Mouse (Mus musculus) neural tube, embryonic 13.5 days (tissue): ENCODE results near the gene Hlcs. TPM values are rescaled to one million over a fixed set of nuclear protein-coding genes. Genes with fewer than 3 reads are reported as not detected.
A peak's percentile ranks its signal among the peaks of the same experiment; 100 is the strongest.

Experiments used
- ATAC-seq: fragments of 200-750 bp; cut with Nextera tagmentation; 2 replicates; pipeline ENCODE4 v1.8.0; 2017; ENCODE audit warnings: low read depth, mild to moderate bottlenecking, moderate TSS enrichment, moderate library complexity
- H3K27ac ChIP-seq: fragments of 300-500 bp; sonication (generic); replicated peaks from 2 replicates; pipeline ENCODE4 v1.5.1; 2015; ENCODE audit warnings: moderate library complexity, mild to moderate bottlenecking, inconsistent platforms
- H3K27me3 ChIP-seq: fragments of 300-500 bp; sonication (generic); 2 replicates; pipeline ENCODE4 v1.6.1; 2015; ENCODE audit warnings: mild to moderate bottlenecking, inconsistent platforms
- H3K36me3 ChIP-seq: fragments of 300-500 bp; sonication (generic); 2 replicates; pipeline ENCODE4 v1.6.1; 2015; ENCODE audit warnings: mild to moderate bottlenecking, inconsistent platforms
- H3K4me1 ChIP-seq: fragments of 300-500 bp; sonication (generic); replicated peaks from 2 replicates; pipeline ENCODE4 v1.6.1; 2015; ENCODE audit warnings: inconsistent platforms
- H3K4me2 ChIP-seq: fragments of 300-500 bp; sonication (generic); 2 replicates; pipeline ENCODE4 v1.6.1; 2015; ENCODE audit warnings: inconsistent platforms, mild to moderate bottlenecking, moderate library complexity
- H3K4me3 ChIP-seq: fragments of 300-500 bp; sonication (generic); 2 replicates; pipeline ENCODE4 v1.5.1; 2015; ENCODE audit warnings: mild to moderate bottlenecking, inconsistent platforms
- H3K9ac ChIP-seq: fragments of 300-500 bp; sonication (generic); 2 replicates; pipeline ENCODE4 v1.6.1; 2015; ENCODE audit warnings: moderate library complexity, mild to moderate bottlenecking, inconsistent platforms
- H3K9me3 ChIP-seq: fragments of 300-500 bp; sonication (generic); 2 replicates; pipeline ENCODE4 v1.6.1; 2016; ENCODE audit warnings: inconsistent platforms
- WGBS: fragments of 180-500 bp; shearing (Covaris S2); methylation state at CpG from one replicate; pipeline ENCODE4 v1.1.7; 2015; 5-methylcytosine and 5-hydroxymethylcytosine counted together
- polyA plus RNA-seq: library from polyadenylated mRNA; unstranded; fragments of >200 nt; fragmentation: Nextera tagmentation; extraction: Ambion mirVana; gene quantifications from 2 replicates; pipeline ENCODE4 v1.2.1, GENCODE M21; 2015

Hlcs gene
- polyA plus RNA-seq, 1 experiment from 2014 or later = 7.9 TPM

GRCm38 (mm10) chr16:94301194-94301593 is 12.2 kb downstream of the Hlcs start:
- Histone ChIP-seq H3K9ac (no peak overlapping the region), H3K27ac (no peak overlapping the region), H3K27me3 (peaks cover 3% of the 10 kb centered on the region; the same call in 1 of the 2 replicates), H3K9me3 (peaks cover 5% of the 10 kb centered on the region; the same call in 1 of the 2 replicates), H3K36me3 (no peaks in the 10 kb centered on the region), H3K4me3 (no peak overlapping the region), H3K4me1 (peaks cover 16% of the 10 kb centered on the region), H3K4me2 (no peak overlapping the region)
- no peak for ATAC-seq
- 93% methylated on average over 4 of the region's 4 CpGs for WGBS

GRCm38 (mm10) chr16:94299210-94299609 is 14.2 kb downstream of the Hlcs start:
- Histone ChIP-seq H3K27me3 (peaks cover 3% of the 10 kb centered on the region; the same call in 1 of the 2 replicates), H3K4me2 (no peak overlapping the region), H3K4me3 (no peak overlapping the region), H3K36me3 (no peaks in the 10 kb centered on the region), H3K9ac (no peak overlapping the region), H3K9me3 (no peaks in the 10 kb centered on the region), H3K4me1 (peaks cover 16% of the 10 kb centered on the region), H3K27ac (no peak overlapping the region)
- no peak for ATAC-seq
- 79% methylated on average over 4 of the region's 4 CpGs for WGBS

- no peak overlapping the region for H3K4me2 ChIP-seq
- H3K9me3 ChIP-seq = no peaks in the 10 kb centered on the region
- no peaks in the 10 kb centered on the region for H3K27me3 ChIP-seq
- no peak overlapping the region for H3K4me3 ChIP-seq
- ATAC-seq = no peak
- no peak overlapping the region for H3K9ac ChIP-seq
- peaks cover 12% of the 10 kb centered on the region for H3K4me1 ChIP-seq
- H3K27ac ChIP-seq = no peak overlapping the region
- no peaks in the 10 kb centered on the region for H3K36me3 ChIP-seq
- WGBS = 90% methylated on average over 5 of the region's 5 CpGs
Measured at GRCm38 (mm10) chr16:94298081-94298480, 15.3 kb downstream of the Hlcs start.

GRCm38 (mm10) chr16:94291141-94291540 is 22.2 kb downstream of the Hlcs start:
- H3K4me1 ChIP-seq = peaks cover 13% of the 10 kb centered on the region
- H3K27ac ChIP-seq = no peak overlapping the region
- ATAC-seq = no peak
- H3K27me3 ChIP-seq = no peaks in the 10 kb centered on the region
- no peaks in the 10 kb centered on the region for H3K9me3 ChIP-seq
- H3K4me2 ChIP-seq = no peak overlapping the region
- H3K36me3 ChIP-seq = no peaks in the 10 kb centered on the region
- no peak overlapping the region for H3K4me3 ChIP-seq
- H3K9ac ChIP-seq = no peak overlapping the region
- 89% methylated on average over 4 of the region's 4 CpGs for WGBS

- peak; percentile 96 for ATAC-seq
Measured at GRCm38 (mm10) chr16:94290073-94290999, 23.0 kb downstream of the Hlcs start.

GRCm38 (mm10) chr16:94289138-94290072 is 24.0 kb downstream of the Hlcs start:
- WGBS = 11% methylated on average over 38 of the region's 39 CpGs

More at GRCm38 (mm10) chr16:94290073-94290999, 23.0 kb downstream of the Hlcs start:
- Histone ChIP-seq H3K4me1 (peaks cover 13% of the 10 kb centered on the region), H3K9ac (peak overlapping the region; percentile 86), H3K4me2 (peak overlapping the region; percentile 74), H3K4me3 (peak overlapping the region; percentile 88), H3K27ac (peak overlapping the region; percentile 81), H3K9me3 (no peaks in the 10 kb centered on the region), H3K36me3 (no peaks in the 10 kb centered on the region), H3K27me3 (no peaks in the 10 kb centered on the region)
- WGBS = 6% methylated on average over 52 of the region's 52 CpGs

GRCm38 (mm10) chr16:94287826-94288225 is 25.5 kb downstream of the Hlcs start:
- H3K27ac ChIP-seq = no peak overlapping the region
- no peak overlapping the region for H3K9ac ChIP-seq
- peaks cover 2% of the 10 kb centered on the region; the same call in 1 of the 2 replicates for H3K36me3 ChIP-seq
- 83% methylated on average over 9 of the region's 9 CpGs for WGBS
- no peak overlapping the region for H3K4me2 ChIP-seq
- no peak for ATAC-seq
- H3K27me3 ChIP-seq = no peaks in the 10 kb centered on the region
- H3K9me3 ChIP-seq = no peaks in the 10 kb centered on the region
- H3K4me1 ChIP-seq = peaks cover 13% of the 10 kb centered on the region
- H3K4me3 ChIP-seq = no peak overlapping the region

More at GRCm38 (mm10) chr16:94289138-94290072, 24.0 kb downstream of the Hlcs start:
- peak overlapping the region; percentile 74 for H3K4me2 ChIP-seq
- H3K9ac ChIP-seq = peak overlapping the region; percentile 86
- ATAC-seq = peak; percentile 32
- peaks cover 13% of the 10 kb centered on the region for H3K4me1 ChIP-seq
- H3K27ac ChIP-seq = peak overlapping the region; percentile 81
- H3K36me3 ChIP-seq = no peaks in the 10 kb centered on the region
- H3K9me3 ChIP-seq = no peaks in the 10 kb centered on the region
- H3K27me3 ChIP-seq = no peaks in the 10 kb centered on the region
- peak overlapping the region; percentile 88 for H3K4me3 ChIP-seq

GRCm38 (mm10) chr16:94283972-94284371 is 29.4 kb downstream of the Hlcs start:
- H3K4me2 ChIP-seq = no peak overlapping the region
- no peak overlapping the region for H3K27ac ChIP-seq
- no peak for ATAC-seq
- peaks cover 1% of the 10 kb centered on the region for H3K4me1 ChIP-seq
- 87% methylated on average over 3 of the region's 3 CpGs for WGBS
- H3K4me3 ChIP-seq = no peak overlapping the region
- no peaks in the 10 kb centered on the region for H3K9me3 ChIP-seq
- no peaks in the 10 kb centered on the region for H3K27me3 ChIP-seq
- no peak overlapping the region for H3K9ac ChIP-seq
- peaks cover 13% of the 10 kb centered on the region for H3K36me3 ChIP-seq

GRCm38 (mm10) chr16:94270826-94271225 is 42.5 kb downstream of the Hlcs start:
- Histone ChIP-seq H3K4me2 (no peak overlapping the region), H3K4me3 (no peak overlapping the region), H3K27me3 (no peaks in the 10 kb centered on the region), H3K9ac (no peak overlapping the region), H3K4me1 (peaks cover 5% of the 10 kb centered on the region; the same call in 1 of the 2 replicates), H3K9me3 (no peaks in the 10 kb centered on the region), H3K36me3 (0 out of 2 replicates have a peak, but pooled peaks cover 11% of the 10 kb centered on the region), H3K27ac (no peak overlapping the region)
- WGBS = 88% methylated on average over 6 of the region's 6 CpGs
- no peak for ATAC-seq

GRCm38 (mm10) chr16:94269635-94270034 is 43.7 kb downstream of the Hlcs start:
- Histone ChIP-seq H3K4me3 (peak overlapping the region; percentile 13; the same call in 1 of the 2 replicates), H3K36me3 (0 out of 2 replicates have a peak, but pooled peaks cover 10% of the 10 kb centered on the region), H3K27me3 (no peaks in the 10 kb centered on the region), H3K9me3 (no peaks in the 10 kb centered on the region), H3K4me1 (peaks cover 12% of the 10 kb centered on the region), H3K27ac (no peak overlapping the region), H3K4me2 (peak overlapping the region; percentile 42), H3K9ac (peak overlapping the region; percentile 56; the same call in 1 of the 2 replicates)
- WGBS = 4% methylated on average over 9 of the region's 9 CpGs
- peak; percentile 55; the same call in 1 of the 2 replicates for ATAC-seq

- Histone ChIP-seq H3K4me3 (no peak overlapping the region), H3K36me3 (0 out of 2 replicates have a peak, but pooled peaks cover 7% of the 10 kb centered on the region), H3K27ac (no peak overlapping the region), H3K4me1 (peaks cover 13% of the 10 kb centered on the region), H3K27me3 (no peaks in the 10 kb centered on the region), H3K9ac (no peak overlapping the region), H3K9me3 (no peaks in the 10 kb centered on the region), H3K4me2 (no peak overlapping the region)
- 88% methylated on average over 14 of the region's 14 CpGs for WGBS
- ATAC-seq = no peak
Measured at GRCm38 (mm10) chr16:94268205-94268604, 45.2 kb downstream of the Hlcs start.
